Mouse (Mus musculus) kidney, embryonic 14.5 days (tissue): ENCODE results near the gene Tmem128. TPM values are rescaled to one million over a fixed set of nuclear protein-coding genes. Genes with fewer than 3 reads are reported as not detected.
A peak's percentile ranks its signal among the peaks of the same experiment; 100 is the strongest.

Experiments
- ATAC-seq: fragments of 200-750 bp; cut with Nextera tagmentation; 2 replicates; pipeline ENCODE4 v1.8.0; 2017; ENCODE audit warnings: moderate number of reproducible peaks, mild to moderate bottlenecking, moderate TSS enrichment, moderate library complexity; ENCODE audit not compliant: low FRiP score, low TSS enrichment
- H3K27ac ChIP-seq: fragments of 300-500 bp; sonication (generic); 2 replicates; pipeline ENCODE4 v1.5.1; 2014; ENCODE audit warnings: low read depth, mild to moderate bottlenecking, low read length, moderate library complexity, mixed read lengths
- H3K27me3 ChIP-seq: fragments of 300-500 bp; sonication (generic); 2 replicates; pipeline ENCODE4 v1.6.1; 2014; ENCODE audit warnings: mild to moderate bottlenecking, low read length; ENCODE audit not compliant: control insufficient read depth, insufficient read depth
- H3K36me3 ChIP-seq: fragments of 300-500 bp; sonication (generic); 2 replicates; pipeline ENCODE4 v1.6.1; 2014; ENCODE audit warnings: low read length, mixed read lengths; ENCODE audit not compliant: control insufficient read depth, insufficient read depth
- H3K4me1 ChIP-seq: fragments of 300-500 bp; sonication (generic); 2 replicates; pipeline ENCODE4 v1.6.1; 2014; ENCODE audit warnings: low read length, mixed read lengths; ENCODE audit not compliant: control insufficient read depth, insufficient read depth
- H3K4me2 ChIP-seq: fragments of 300-500 bp; sonication (generic); replicated peaks from 2 replicates; pipeline ENCODE4 v1.6.1; 2014; ENCODE audit warnings: low read depth, mild to moderate bottlenecking, low read length
- H3K4me3 ChIP-seq: fragments of 300-500 bp; sonication (generic); 2 replicates; pipeline ENCODE4 v1.5.1; 2014; ENCODE audit warnings: mild to moderate bottlenecking, low read length
- H3K9ac ChIP-seq: fragments of 300-500 bp; sonication (generic); 2 replicates; pipeline ENCODE4 v1.6.1; 2014; ENCODE audit warnings: low read depth, mild to moderate bottlenecking, low read length, moderate library complexity
- H3K9me3 ChIP-seq: fragments of 300-500 bp; sonication (generic); 2 replicates; pipeline ENCODE4 v1.6.1; 2016; ENCODE audit warnings: low read length; ENCODE audit not compliant: control insufficient read depth
- WGBS: fragments of 180-500 bp; shearing (Covaris S2); extraction: QIAGEN DNeasy Blood & Tissue Kit; methylation state at CpG from one replicate; pipeline ENCODE4 v1.1.7; 2014; 5-methylcytosine and 5-hydroxymethylcytosine counted together
- polyA plus RNA-seq: library from polyadenylated mRNA; unstranded; fragments of >200 nt; fragmentation: Nextera tagmentation; extraction: Ambion mirVana; gene quantifications from 2 replicates; pipeline ENCODE4 v1.2.1, GENCODE M21; 2014

The Tmem128 gene
- polyA plus RNA-seq, 1 experiment from 2014 or later: 103 TPM

DNA sequence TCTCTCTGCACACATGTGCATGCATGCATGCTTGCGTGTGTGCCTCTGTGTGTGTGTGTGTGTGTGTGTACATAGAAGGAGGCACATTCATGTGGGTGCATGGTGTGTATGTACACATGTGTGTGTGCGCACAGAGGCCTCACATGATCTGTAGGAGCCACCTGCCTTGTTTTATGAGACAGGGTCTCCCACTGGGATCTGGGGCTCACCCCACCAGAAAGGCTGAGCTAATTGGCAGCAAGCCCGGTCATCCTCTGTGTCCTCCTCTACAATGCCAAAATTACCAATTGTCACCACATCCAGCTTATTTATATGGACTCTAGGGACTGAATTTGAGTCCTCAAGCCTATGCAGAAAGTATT is 18.5 kb upstream of the Tmem128 start:
- no peaks in the 10 kb centered on the region for H3K9me3 ChIP-seq
- H3K4me3 ChIP-seq: no peak overlapping the region
- 0 out of 2 replicates have a peak, but pooled peaks cover 7% of the 10 kb centered on the region for H3K4me1 ChIP-seq
- H3K4me2 ChIP-seq: no peak overlapping the region
- ATAC-seq: 0 out of 2 replicates have a peak, but pooled peaks have one; percentile 40
- H3K9ac ChIP-seq: no peak overlapping the region
- H3K36me3 ChIP-seq: no peaks in the 10 kb centered on the region
- no peak overlapping the region for H3K27ac ChIP-seq
- no peaks in the 10 kb centered on the region for H3K27me3 ChIP-seq
- WGBS: 77% methylated on average over 3 of the region's 3 CpGs

DNA sequence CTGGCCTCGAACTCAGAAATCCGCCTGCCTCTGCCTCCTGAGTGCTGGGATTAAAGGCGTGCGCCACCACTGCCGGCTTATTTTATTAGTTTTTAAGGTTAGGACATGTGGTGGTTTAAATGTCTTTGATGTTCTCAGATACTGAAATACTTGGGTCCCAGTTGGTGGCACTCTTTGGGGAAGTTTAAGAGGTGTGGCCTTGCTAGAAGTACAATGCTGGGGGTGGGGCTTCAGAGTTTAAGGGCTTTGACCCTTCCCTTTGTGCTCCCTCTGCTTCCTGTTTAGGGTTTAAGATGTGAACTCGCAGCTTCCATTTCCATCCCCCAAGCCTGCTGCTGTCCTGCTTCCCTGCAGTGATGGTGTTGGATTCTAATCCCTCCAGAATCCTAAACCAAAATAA is 18.0 kb upstream of the Tmem128 start:
- H3K27me3 ChIP-seq: no peaks in the 10 kb centered on the region
- H3K9ac ChIP-seq: no peak overlapping the region
- ATAC-seq: no peak
- 81% methylated on average over 6 of the region's 6 CpGs for WGBS
- no peak overlapping the region for H3K27ac ChIP-seq
- no peak overlapping the region for H3K4me3 ChIP-seq
- no peaks in the 10 kb centered on the region for H3K36me3 ChIP-seq
- H3K4me1 ChIP-seq: 0 out of 2 replicates have a peak, but pooled peaks cover 7% of the 10 kb centered on the region
- H3K9me3 ChIP-seq: no peaks in the 10 kb centered on the region
- no peak overlapping the region for H3K4me2 ChIP-seq

DNA sequence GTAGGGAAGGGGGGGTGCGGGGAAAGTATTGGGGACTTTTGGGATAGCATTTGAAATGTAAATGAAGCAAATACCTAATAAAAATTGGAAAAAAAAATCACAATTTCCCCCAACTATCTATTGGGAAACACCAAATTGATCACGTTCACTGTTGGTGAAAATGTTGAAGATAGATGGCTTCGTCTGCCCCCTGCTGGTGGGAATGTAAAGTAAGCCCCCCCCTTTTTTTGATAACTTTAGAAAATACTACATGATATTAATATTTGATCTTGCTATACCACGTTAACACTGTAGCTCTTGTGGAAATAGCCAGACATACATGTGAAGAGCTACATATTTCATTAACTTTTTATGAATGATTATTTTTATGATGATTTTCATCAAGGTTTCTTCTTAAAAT is 4.8 kb upstream of the Tmem128 start:
- no peaks in the 10 kb centered on the region for H3K4me1 ChIP-seq
- H3K27me3 ChIP-seq: no peaks in the 10 kb centered on the region
- H3K9ac ChIP-seq: no peak overlapping the region
- no peak overlapping the region for H3K4me3 ChIP-seq
- no peaks in the 10 kb centered on the region for H3K36me3 ChIP-seq
- no peak overlapping the region for H3K27ac ChIP-seq
- no peaks in the 10 kb centered on the region for H3K9me3 ChIP-seq
- ATAC-seq: no peak
- 54% methylated on average over 4 of the region's 4 CpGs for WGBS
- H3K4me2 ChIP-seq: no peak overlapping the region

DNA sequence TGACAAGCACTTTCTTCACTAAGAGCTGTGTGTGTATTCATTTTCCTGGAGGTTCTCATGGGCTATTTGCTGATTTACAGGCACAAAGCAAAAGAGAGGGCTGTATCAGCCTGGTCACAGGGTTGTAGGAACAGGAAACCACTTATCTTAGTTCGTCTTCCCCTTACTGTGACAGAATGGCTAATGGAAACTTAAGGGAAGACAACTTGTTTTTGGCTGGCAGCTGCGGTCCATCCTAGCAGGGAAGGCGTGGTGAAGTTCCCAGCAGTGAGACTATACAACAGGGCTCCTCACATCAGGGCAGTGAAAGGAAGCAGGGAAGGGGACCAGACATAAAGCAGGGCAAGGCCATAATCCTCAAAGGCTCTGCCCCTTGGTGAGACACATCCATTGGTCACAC is 4.3 kb upstream of the Tmem128 start:
- no peak overlapping the region for H3K4me2 ChIP-seq
- H3K4me3 ChIP-seq: no peak overlapping the region
- no peaks in the 10 kb centered on the region for H3K4me1 ChIP-seq
- 63% methylated on average over 3 of the region's 3 CpGs for WGBS
- no peak overlapping the region for H3K9ac ChIP-seq
- ATAC-seq: no peak
- H3K36me3 ChIP-seq: no peaks in the 10 kb centered on the region
- H3K27me3 ChIP-seq: no peaks in the 10 kb centered on the region
- no peaks in the 10 kb centered on the region for H3K9me3 ChIP-seq
- H3K27ac ChIP-seq: no peak overlapping the region

DNA sequence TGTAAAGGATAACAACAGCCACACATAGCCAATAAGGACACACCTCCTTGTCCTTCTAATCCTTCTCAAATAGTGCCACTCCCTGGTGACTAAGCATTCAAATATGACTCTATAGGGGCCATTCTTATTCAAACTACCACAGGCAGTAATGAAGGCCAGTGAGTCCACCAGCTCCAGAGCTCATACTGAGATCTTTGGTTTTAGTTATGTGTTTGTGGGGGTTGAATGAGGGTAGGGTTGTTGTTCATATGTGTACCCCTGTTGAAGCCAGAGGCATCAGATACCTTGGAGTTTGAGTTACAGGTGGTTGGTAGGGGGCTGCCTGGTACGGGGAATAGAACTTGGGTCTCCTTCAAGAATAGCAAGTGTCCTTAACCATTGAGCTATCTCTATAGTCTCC is 3.4 kb upstream of the Tmem128 start:
- Histone ChIP-seq H3K9ac (no peak overlapping the region), H3K4me2 (no peak overlapping the region), H3K4me3 (no peak overlapping the region), H3K4me1 (peaks cover 5% of the 10 kb centered on the region; the same call in 1 of the 2 replicates), H3K36me3 (no peaks in the 10 kb centered on the region), H3K27me3 (no peaks in the 10 kb centered on the region), H3K9me3 (no peaks in the 10 kb centered on the region), H3K27ac (no peak overlapping the region)
- no peak for ATAC-seq
- 96% methylated on average over 1 of the region's 1 CpGs for WGBS

DNA sequence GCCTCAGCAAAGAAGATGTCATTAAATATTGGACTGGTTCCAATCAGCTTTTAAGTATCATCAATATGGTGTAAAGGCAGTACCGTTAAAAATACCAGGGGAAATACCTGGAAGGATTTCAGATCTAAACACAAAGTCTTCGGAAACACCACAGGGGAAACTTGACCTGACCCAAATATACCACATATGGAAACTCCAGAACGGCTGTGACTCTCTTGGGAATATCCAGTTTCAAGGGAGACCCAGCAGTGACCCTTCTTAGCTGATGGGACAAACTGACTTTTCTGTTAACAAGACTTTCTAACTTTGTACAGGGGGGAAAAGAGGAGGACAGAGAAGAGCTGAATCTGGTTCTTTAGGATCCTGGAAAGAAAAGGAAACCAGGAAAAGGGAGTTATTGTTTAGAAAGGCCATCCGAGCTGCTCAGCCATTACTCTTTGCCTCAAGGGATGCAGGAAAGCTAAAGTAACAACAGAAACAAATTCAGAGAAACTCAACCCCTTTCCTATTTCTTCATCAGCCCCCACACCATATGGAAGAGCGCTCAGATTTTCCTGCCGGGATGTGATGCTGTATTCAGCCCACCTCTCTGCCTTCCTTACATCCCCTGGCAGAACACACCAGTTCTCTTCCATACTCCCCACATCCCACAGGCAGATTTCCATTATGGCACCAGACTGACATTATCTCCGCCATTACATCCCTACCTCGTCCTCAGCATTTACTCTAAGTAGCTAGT is 1.8 kb upstream of the Tmem128 start:
- 37% methylated on average over 8 of the region's 8 CpGs for WGBS
- ATAC-seq: peak; percentile 69; the same call in 1 of the 2 replicates
- peaks cover 9% of the 10 kb centered on the region; the same call in 1 of the 2 replicates for H3K36me3 ChIP-seq
- H3K4me3 ChIP-seq: no peak overlapping the region
- H3K4me2 ChIP-seq: no peak overlapping the region
- no peak overlapping the region for H3K27ac ChIP-seq
- H3K27me3 ChIP-seq: no peaks in the 10 kb centered on the region
- H3K4me1 ChIP-seq: peaks cover 5% of the 10 kb centered on the region; the same call in 1 of the 2 replicates
- H3K9ac ChIP-seq: no peak overlapping the region
- H3K9me3 ChIP-seq: no peaks in the 10 kb centered on the region

DNA sequence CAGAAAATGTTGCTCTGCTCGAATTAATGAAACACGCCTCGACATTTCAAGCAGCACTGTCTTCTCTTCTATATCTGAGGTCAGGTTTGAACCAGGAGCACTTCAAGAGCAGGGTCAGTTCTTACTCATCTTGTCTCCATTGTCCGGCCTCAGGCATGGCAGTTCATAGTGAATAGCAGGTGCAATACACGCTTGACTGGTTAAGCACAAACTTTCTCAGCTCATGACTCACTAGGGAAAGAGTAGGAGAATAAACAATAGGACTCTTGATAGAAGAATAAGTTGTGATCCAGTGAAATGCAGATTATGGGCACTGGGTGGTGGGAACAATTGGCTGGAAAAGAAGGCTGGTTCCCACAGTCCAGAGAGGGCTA is 1.2 kb upstream of the Tmem128 start:
- Histone ChIP-seq H3K9ac (no peak overlapping the region), H3K4me1 (peaks cover 5% of the 10 kb centered on the region; the same call in 1 of the 2 replicates), H3K4me3 (no peak overlapping the region), H3K27me3 (no peaks in the 10 kb centered on the region), H3K4me2 (no peak overlapping the region), H3K36me3 (peaks cover 14% of the 10 kb centered on the region; the same call in 1 of the 2 replicates), H3K9me3 (no peaks in the 10 kb centered on the region), H3K27ac (no peak overlapping the region)
- no peak; the same call in 1 of the 2 replicates for ATAC-seq
- 74% methylated on average over 5 of the region's 5 CpGs for WGBS

DNA sequence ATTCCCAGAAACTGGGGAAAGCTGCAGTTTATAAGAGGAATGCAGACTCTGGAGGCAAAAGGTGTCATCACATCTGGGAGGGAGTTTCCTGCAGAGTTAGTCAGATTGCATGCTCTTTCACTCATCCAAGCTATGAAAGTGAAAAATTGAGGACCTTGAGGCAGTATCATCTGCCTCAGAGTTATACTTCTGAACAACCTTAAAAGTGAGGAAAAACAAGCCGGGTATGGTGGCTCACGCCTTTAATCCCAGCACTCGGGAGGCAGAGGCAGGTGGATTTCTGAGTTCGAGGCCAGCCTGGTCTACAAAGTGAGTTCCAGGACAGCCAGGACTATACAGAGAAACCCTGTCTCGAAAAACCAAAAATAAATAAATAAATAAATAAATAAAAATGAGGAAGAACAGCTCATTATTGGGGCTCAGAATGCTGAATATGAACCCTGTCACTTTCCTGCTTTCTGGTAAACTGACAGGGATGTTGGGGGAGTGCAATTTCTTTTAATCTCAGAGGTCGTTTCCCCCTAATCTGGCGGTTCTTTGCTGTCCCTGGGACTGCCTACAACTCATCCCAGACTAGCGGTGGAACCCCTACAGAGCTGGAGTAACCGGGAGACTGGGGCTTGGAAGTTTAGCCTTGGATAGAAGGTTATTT is 404 bp upstream of the Tmem128 start:
- Histone ChIP-seq H3K4me2 (peak overlapping the region; percentile 67), H3K27me3 (no peaks in the 10 kb centered on the region), H3K9ac (peak overlapping the region; percentile 50), H3K9me3 (no peaks in the 10 kb centered on the region), H3K4me3 (peak overlapping the region; percentile 48), H3K4me1 (peaks cover 5% of the 10 kb centered on the region; the same call in 1 of the 2 replicates), H3K27ac (peak overlapping the region; percentile 79), H3K36me3 (peaks cover 20% of the 10 kb centered on the region)
- no peak for ATAC-seq
- 46% methylated on average over 9 of the region's 9 CpGs for WGBS

DNA sequence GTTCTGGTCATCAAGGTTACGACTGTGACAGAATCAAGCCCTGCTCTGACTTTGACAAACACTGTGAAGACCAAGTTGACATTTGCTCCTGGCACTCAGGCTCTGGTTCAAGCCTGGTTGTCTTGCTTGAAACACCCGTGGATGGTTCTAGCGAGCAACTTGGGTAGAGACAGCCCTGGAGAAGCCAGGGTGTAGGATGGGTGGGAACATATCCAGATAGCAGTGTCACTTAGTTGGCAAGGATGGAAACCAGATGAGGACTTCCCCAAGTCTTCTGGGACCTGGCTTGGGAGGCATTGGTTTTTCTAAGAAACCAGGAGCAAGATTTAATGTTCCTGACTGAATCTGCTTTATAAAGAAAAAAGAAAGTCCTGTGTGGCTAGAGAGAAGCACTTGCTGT is 11.0 kb downstream of the Tmem128 start:
- no peak overlapping the region for H3K9ac ChIP-seq
- no peak overlapping the region for H3K4me3 ChIP-seq
- no peak overlapping the region for H3K4me2 ChIP-seq
- peaks cover 32% of the 10 kb centered on the region for H3K36me3 ChIP-seq
- peaks cover 16% of the 10 kb centered on the region for H3K27me3 ChIP-seq
- H3K4me1 ChIP-seq: no peaks in the 10 kb centered on the region
- 85% methylated on average over 3 of the region's 3 CpGs for WGBS
- ATAC-seq: no peak
- H3K27ac ChIP-seq: no peak overlapping the region
- no peaks in the 10 kb centered on the region for H3K9me3 ChIP-seq
